Mouse (Mus musculus) thymus, adult 2 months (tissue): ENCODE results near the gene Slc22a20. TPM values are rescaled to one million over a fixed set of nuclear protein-coding genes. Genes with fewer than 3 reads are reported as not detected.

ENCODE experiments used
- DNase-seq: peaks from one replicate; pipeline ENCODE4 v3.0.0; 2021
- H3K27ac ChIP-seq: fragments of 200-500 bp; 2 replicates; pipeline ENCODE4 v1.5.1; 2012; ENCODE audit warnings: low read length, control low read depth; ENCODE audit not compliant: control insufficient read depth, insufficient read depth
- H3K27me3 ChIP-seq: fragments of 200-500 bp; 2 replicates; pipeline ENCODE4 v1.6.1; 2012; ENCODE audit warnings: mild to moderate bottlenecking, low read length, moderate library complexity, mixed read lengths; ENCODE audit not compliant: control insufficient read depth, insufficient read depth
- H3K36me3 ChIP-seq: fragments of 200-500 bp; 2 replicates; pipeline ENCODE4 v1.6.1; 2012; ENCODE audit warnings: mild to moderate bottlenecking, low read length, moderate library complexity; ENCODE audit not compliant: control insufficient read depth, insufficient read depth
- H3K4me1 ChIP-seq: fragments of 200-500 bp; replicated peaks from 2 replicates; pipeline ENCODE4 v1.6.1; 2012; ENCODE audit warnings: low read length; ENCODE audit not compliant: control insufficient read depth, insufficient read depth
- H3K4me3 ChIP-seq: fragments of 200-500 bp; 2 replicates; pipeline ENCODE4 v1.5.1; 2012; ENCODE audit warnings: mild to moderate bottlenecking, low read length, control low read depth, moderate library complexity; ENCODE audit not compliant: control insufficient read depth, insufficient read depth
- CTCF ChIP-seq: fragments of 200-500 bp; IDR thresholded peaks from 2 replicates; pipeline ENCODE4 v1.5.1; 2012; ENCODE audit warnings: mild to moderate bottlenecking, control low read depth, low read length, moderate library complexity, borderline replicate concordance; ENCODE audit not compliant: control insufficient read depth, poor library complexity, insufficient read depth; ENCODE audit errors: extremely low read depth
- POLR2A ChIP-seq: fragments of 200-500 bp; IDR thresholded peaks from 2 replicates; pipeline ENCODE4 v1.6.1; 2012; ENCODE audit warnings: mild to moderate bottlenecking, low read length, control low read depth, moderate library complexity; ENCODE audit not compliant: control insufficient read depth, poor library complexity, insufficient read depth; ENCODE audit errors: extremely low read depth
- WGBS: fragments of 180-500 bp; shearing (Covaris S2); methylation state at CpG from one replicate; pipeline ENCODE4 v1.1.7; 2018; 5-methylcytosine and 5-hydroxymethylcytosine counted together
- polyA plus RNA-seq: library from polyadenylated mRNA; depleted of rRNA; stranded (reverse); fragments of >200 nt; gene quantifications from 2 replicates; pipeline ENCODE4 v1.2.3, GENCODE M21; 2012

The Slc22a20 gene
- polyA plus RNA-seq, 1 experiment = 0.20 TPM

- Histone ChIP-seq H3K27ac (no peak overlapping the region), H3K36me3 (peaks cover 22% of the 10 kb centered on the region), H3K4me1 (peaks cover 10% of the 10 kb centered on the region), H3K27me3 (no peaks in the 10 kb centered on the region), H3K4me3 (no peak overlapping the region)
- DNase-seq = no peak
- WGBS = 91% methylated on average over 1 of the region's 1 CpGs
- TF ChIP-seq POLR2A = no peak
- no peak for TF ChIP-seq CTCF
These were observed 5.0 kb upstream of the Slc22a20 start for GRCm38 (mm10) chr19:5990921-5991320.

- DNase-seq = no peak
- H3K4me3 ChIP-seq = no peak overlapping the region
- no peak overlapping the region for H3K27ac ChIP-seq
These were observed 4.1 kb upstream of the Slc22a20 start for GRCm38 (mm10) chr19:5990033-5990432.

GRCm38 (mm10) chr19:5989585-5989984 is 3.6 kb upstream of the Slc22a20 start:
- TF ChIP-seq CTCF (no peak), POLR2A (no peak)
- Histone ChIP-seq H3K4me1 (peaks cover 10% of the 10 kb centered on the region), H3K4me3 (no peak overlapping the region), H3K27me3 (no peaks in the 10 kb centered on the region), H3K27ac (no peak overlapping the region), H3K36me3 (peaks cover 18% of the 10 kb centered on the region)
- no peak for DNase-seq
- WGBS = 64% methylated on average over 6 of the region's 6 CpGs

More at GRCm38 (mm10) chr19:5990033-5990432, 4.1 kb upstream of the Slc22a20 start:
- WGBS = 97% methylated on average over 12 of the region's 12 CpGs
- no peaks in the 10 kb centered on the region for H3K27me3 ChIP-seq
- H3K4me1 ChIP-seq = peaks cover 10% of the 10 kb centered on the region
- peaks cover 20% of the 10 kb centered on the region for H3K36me3 ChIP-seq
- TF ChIP-seq CTCF (no peak), POLR2A (no peak)

- DNase-seq = peak; percentile 87
- peaks cover 10% of the 10 kb centered on the region for H3K4me1 ChIP-seq
These were observed 3.0 kb upstream of the Slc22a20 start for GRCm38 (mm10) chr19:5988815-5989452.

GRCm38 (mm10) chr19:5988027-5988814 is 2.3 kb upstream of the Slc22a20 start:
- Histone ChIP-seq H3K4me1 (peaks cover 10% of the 10 kb centered on the region), H3K4me3 (no peak overlapping the region), H3K27ac (no peak overlapping the region; the same call in 1 of the 2 replicates), H3K36me3 (peaks cover 4% of the 10 kb centered on the region; the same call in 1 of the 2 replicates), H3K27me3 (no peaks in the 10 kb centered on the region)
- no peak for DNase-seq
- TF ChIP-seq CTCF = no peak
- TF ChIP-seq POLR2A = no peak
- 40% methylated on average over 5 of the region's 5 CpGs for WGBS

More at GRCm38 (mm10) chr19:5988815-5989452, 3.0 kb upstream of the Slc22a20 start:
- 8% methylated on average over 11 of the region's 13 CpGs for WGBS
- no peak overlapping the region for H3K4me3 ChIP-seq
- peaks cover 11% of the 10 kb centered on the region for H3K36me3 ChIP-seq
- H3K27ac ChIP-seq = no peak overlapping the region; the same call in 1 of the 2 replicates
- TF ChIP-seq CTCF (peak; percentile 10; the same call in 1 of the 2 replicates), POLR2A (no peak)
- H3K27me3 ChIP-seq = no peaks in the 10 kb centered on the region

GRCm38 (mm10) chr19:5980477-5980876 is 5.5 kb downstream of the Slc22a20 start:
- DNase-seq = no peak
- no peak overlapping the region for H3K4me3 ChIP-seq
- 90% methylated on average over 9 of the region's 9 CpGs for WGBS
- no peak for TF ChIP-seq POLR2A
- no peak for TF ChIP-seq CTCF
- no peaks in the 10 kb centered on the region for H3K4me1 ChIP-seq
- H3K36me3 ChIP-seq = no peaks in the 10 kb centered on the region
- H3K27ac ChIP-seq = no peak overlapping the region
- H3K27me3 ChIP-seq = no peaks in the 10 kb centered on the region

GRCm38 (mm10) chr19:5977717-5978116 is 8.2 kb downstream of the Slc22a20 start:
- no peak overlapping the region for H3K4me3 ChIP-seq
- H3K27ac ChIP-seq = no peak overlapping the region
- TF ChIP-seq CTCF = no peak
- no peak for TF ChIP-seq POLR2A
- H3K36me3 ChIP-seq = no peaks in the 10 kb centered on the region
- H3K27me3 ChIP-seq = no peaks in the 10 kb centered on the region
- no peaks in the 10 kb centered on the region for H3K4me1 ChIP-seq
- no peak for DNase-seq
- 90% methylated on average over 3 of the region's 3 CpGs for WGBS
